Mouse (Mus musculus): ENCODE results near the gene Pomgnt1. TPM values are rescaled to one million over a fixed set of nuclear protein-coding genes. Genes with fewer than 3 reads are reported as not detected.

Pomgnt1 gene
- polyA plus RNA-seq (2016; fragmentation: Nextera tagmentation; extraction: Ambion mirVana): 73.8 and 74.8 TPM in 2 replicates

GRCm38 (mm10) chr4:116123602-116124519 lies at the start of gene Pomgnt1, which contains the start of gene Rad54l:
Gene Pomgnt1 (plus strand): TSS chr4:116123840.
Gene Rad54l (minus strand): TSS chr4:116123690.
- Histone ChIP-seq H3K4me3 (replicated peaks) (peak within 1 kb of the TSS; percentile 53), H3K4me1 (replicated peaks) (peaks cover 13% of the 10 kb centered on the region), H3K36me3 (peaks cover 14% of the 10 kb centered on the region), H3K4me2 (peak within 1 kb of the TSS; percentile 73), H3K9ac (replicated peaks) (peak within 1 kb of the TSS; percentile 66), H3K27me3 (no peaks in the 10 kb centered on the region), H3K27ac (peak within 1 kb of the TSS; percentile 69), H3K9me3 (no peaks in the 10 kb centered on the region)
- ATAC-seq (ENCODE audit: insufficient number of reproducible peaks, insufficient read depth, low FRiP score, low TSS enrichment, low read depth): peak; percentile 98
- WGBS: 2% methylated on average over 24 of the region's 24 CpGs

- WGBS: 1% methylated on average over 8 of the region's 8 CpGs
- Histone ChIP-seq H3K36me3 (peaks cover 15% of the 10 kb centered on the region), H3K4me2 (peak overlapping the region; percentile 90), H3K27ac (peak overlapping the region; percentile 99; the same call in 1 of the 2 replicates), H3K9me3 (no peaks in the 10 kb centered on the region), H3K4me1 (replicated peaks) (peaks cover 26% of the 10 kb centered on the region), H3K4me3 (replicated peaks) (peak overlapping the region; percentile 98), H3K9ac (replicated peaks) (peak overlapping the region; percentile 99), H3K27me3 (no peaks in the 10 kb centered on the region)
- no peak for ATAC-seq (ENCODE audit: insufficient number of reproducible peaks, insufficient read depth, low FRiP score, low TSS enrichment, low read depth)
These were observed 49.4 kb upstream of the Pomgnt1 start for GRCm38 (mm10) chr4:116074145-116074675.

GRCm38 (mm10) chr4:116074861-116075620 lies 48.6 kb upstream of the Pomgnt1 start, which contains the start of the genes Uqcrh and Lrrc41:
Gene Uqcrh (minus strand): TSS chr4:116075071.
Gene Lrrc41 (plus strand): TSS chr4:116075269.
- H3K36me3 ChIP-seq: peaks cover 15% of the 10 kb centered on the region
- H3K4me2 ChIP-seq: peak within 1 kb of the TSS; percentile 90
- peak within 1 kb of the TSS; percentile 99 for H3K9ac ChIP-seq (replicated peaks)
- H3K27ac ChIP-seq: peak within 1 kb of the TSS; percentile 99
- no peaks in the 10 kb centered on the region for H3K9me3 ChIP-seq
- H3K27me3 ChIP-seq: no peaks in the 10 kb centered on the region
- H3K4me1 ChIP-seq (replicated peaks): peaks cover 26% of the 10 kb centered on the region
- peak within 1 kb of the TSS; percentile 98 for H3K4me3 ChIP-seq (replicated peaks)
- under 1% methylated on average over 55 of the region's 55 CpGs for WGBS
- ATAC-seq (ENCODE audit: insufficient number of reproducible peaks, insufficient read depth, low FRiP score, low TSS enrichment, low read depth): peak; percentile 93

GRCm38 (mm10) chr4:116075631-116076368 lies 47.8 kb upstream of the Pomgnt1 start:
- no peaks in the 10 kb centered on the region for H3K27me3 ChIP-seq
- WGBS: under 1% methylated on average over 77 of the region's 77 CpGs
- peak; percentile 63 for ATAC-seq (ENCODE audit: insufficient number of reproducible peaks, insufficient read depth, low FRiP score, low TSS enrichment, low read depth)
- H3K4me1 ChIP-seq (replicated peaks): peaks cover 26% of the 10 kb centered on the region
- H3K36me3 ChIP-seq: peaks cover 21% of the 10 kb centered on the region
- peak overlapping the region; percentile 98 for H3K4me3 ChIP-seq (replicated peaks)
- peak overlapping the region; percentile 99 for H3K9ac ChIP-seq (replicated peaks)
- H3K4me2 ChIP-seq: peak overlapping the region; percentile 90
- H3K9me3 ChIP-seq: no peaks in the 10 kb centered on the region
- peak overlapping the region; percentile 99 for H3K27ac ChIP-seq

- 4% methylated on average over 37 of the region's 37 CpGs for WGBS
- H3K4me3 ChIP-seq (replicated peaks): peak overlapping the region; percentile 98
- ATAC-seq (ENCODE audit: insufficient number of reproducible peaks, insufficient read depth, low FRiP score, low TSS enrichment, low read depth): 0 out of 2 replicates have a peak, but pooled peaks have one; percentile 9
- peaks cover 26% of the 10 kb centered on the region for H3K4me1 ChIP-seq (replicated peaks)
- no peaks in the 10 kb centered on the region for H3K27me3 ChIP-seq
- peaks cover 29% of the 10 kb centered on the region for H3K36me3 ChIP-seq
- peak overlapping the region; percentile 90 for H3K4me2 ChIP-seq
- H3K9me3 ChIP-seq: no peaks in the 10 kb centered on the region
- peak overlapping the region; percentile 99 for H3K9ac ChIP-seq (replicated peaks)
- H3K27ac ChIP-seq: peak overlapping the region; percentile 99
These were observed 47.0 kb upstream of the Pomgnt1 start for GRCm38 (mm10) chr4:116076369-116077231.

GRCm38 (mm10) chr4:116077240-116078095 lies 46.2 kb upstream of the Pomgnt1 start:
- H3K27ac ChIP-seq: peak overlapping the region; percentile 99
- peak overlapping the region; percentile 98 for H3K4me3 ChIP-seq (replicated peaks)
- peak overlapping the region; percentile 99 for H3K9ac ChIP-seq (replicated peaks)
- H3K36me3 ChIP-seq: peaks cover 37% of the 10 kb centered on the region
- no peaks in the 10 kb centered on the region for H3K27me3 ChIP-seq
- H3K9me3 ChIP-seq: no peaks in the 10 kb centered on the region
- H3K4me2 ChIP-seq: peak overlapping the region; percentile 90
- peaks cover 26% of the 10 kb centered on the region for H3K4me1 ChIP-seq (replicated peaks)
- ATAC-seq (ENCODE audit: insufficient number of reproducible peaks, insufficient read depth, low FRiP score, low TSS enrichment, low read depth): no peak
- 65% methylated on average over 3 of the region's 3 CpGs for WGBS

- no peak for ATAC-seq (ENCODE audit: insufficient number of reproducible peaks, insufficient read depth, low FRiP score, low TSS enrichment, low read depth)
These were observed 35.0 kb upstream of the Pomgnt1 start for GRCm38 (mm10) chr4:116088510-116089249.

GRCm38 (mm10) chr4:116096291-116096690 lies 27.3 kb upstream of the Pomgnt1 start:
- WGBS: 92% methylated on average over 10 of the region's 10 CpGs
- peaks cover 100% of the 10 kb centered on the region for H3K36me3 ChIP-seq
- ATAC-seq (ENCODE audit: insufficient number of reproducible peaks, insufficient read depth, low FRiP score, low TSS enrichment, low read depth): no peak

More at GRCm38 (mm10) chr4:116088510-116089249, 35.0 kb upstream of the Pomgnt1 start:
- no peaks in the 10 kb centered on the region for H3K4me1 ChIP-seq (replicated peaks)
- no peak overlapping the region for H3K4me3 ChIP-seq (replicated peaks)
- H3K36me3 ChIP-seq: peaks cover 99% of the 10 kb centered on the region
- H3K27me3 ChIP-seq: no peaks in the 10 kb centered on the region
- no peak overlapping the region for H3K4me2 ChIP-seq
- no peak overlapping the region for H3K9ac ChIP-seq (replicated peaks)
- 89% methylated on average over 23 of the region's 23 CpGs for WGBS
- no peak overlapping the region for H3K27ac ChIP-seq
- no peaks in the 10 kb centered on the region for H3K9me3 ChIP-seq

GRCm38 (mm10) chr4:116097211-116097610 lies 26.4 kb upstream of the Pomgnt1 start:
- Histone ChIP-seq H3K4me2 (no peak overlapping the region), H3K9ac (replicated peaks) (no peak overlapping the region), H3K4me3 (replicated peaks) (no peak overlapping the region), H3K27me3 (no peaks in the 10 kb centered on the region), H3K9me3 (no peaks in the 10 kb centered on the region), H3K27ac (no peak overlapping the region), H3K4me1 (replicated peaks) (no peaks in the 10 kb centered on the region), H3K36me3 (peaks cover 100% of the 10 kb centered on the region)
- WGBS: 80% methylated on average over 8 of the region's 8 CpGs
- no peak for ATAC-seq (ENCODE audit: insufficient number of reproducible peaks, insufficient read depth, low FRiP score, low TSS enrichment, low read depth)

More at GRCm38 (mm10) chr4:116096291-116096690, 27.3 kb upstream of the Pomgnt1 start:
- no peak overlapping the region for H3K27ac ChIP-seq
- H3K27me3 ChIP-seq: no peaks in the 10 kb centered on the region
- H3K4me3 ChIP-seq (replicated peaks): no peak overlapping the region
- H3K9ac ChIP-seq (replicated peaks): no peak overlapping the region
- H3K9me3 ChIP-seq: no peaks in the 10 kb centered on the region
- no peaks in the 10 kb centered on the region for H3K4me1 ChIP-seq (replicated peaks)
- H3K4me2 ChIP-seq: no peak overlapping the region

Data from limb, embryonic 12.5 days (tissue).